Mouse (Mus musculus) heart, adult 18-20 months (tissue): ENCODE data around the gene Pmel. TPM values are rescaled to one million over a fixed set of nuclear protein-coding genes. Genes with fewer than 3 reads are reported as not detected.
A peak's percentile ranks its signal among the peaks of the same experiment; 100 is the strongest.

Experiments
- DNase-seq, 2 experiments: peaks; one replicate each; pipeline ENCODE4 v3.0.0; 2021 to 2022; ENCODE audit warnings: mixed read lengths in 1 of 2
- total RNA-seq, 2 experiments: library from RNA; stranded (reverse); gene quantifications; 2 replicates each; pipeline ENCODE4 v1.2.3; 2021

The Pmel gene
- total RNA-seq, 2 experiments from 2014 or later: 0.65 to 1.1 TPM

- DNase-seq: peak; percentile 80 to 84
Observed at GRCm38 (mm10) chr10:128748252-128748864, 44.4 kb downstream of the Pmel start.

Other genes with a start within 250 kb of the Pmel start
- 10 to 100 TPM; 75.4 to 75.8 TPM for gene Smarcc2, start 244.9 kb upstream of the Pmel start, total RNA-seq
- 100 to 1,000 TPM; 253 to 273 TPM for gene Myl6, start 210.1 kb upstream of the Pmel start, total RNA-seq
- 1 to 10 TPM; 3.2 to 3.3 TPM for gene Myl6b, start 205.5 kb upstream of the Pmel start, total RNA-seq
- 10 to 100 TPM; 15.9 to 19.9 TPM for gene Esyt1, start 178.3 kb upstream of the Pmel start, total RNA-seq
- gene Zc3h10, start 156.4 kb upstream of the Pmel start, total RNA-seq: 1 to 10 TPM; 7.7 to 8.2 TPM
- gene Rpl41, start 154.9 kb upstream of the Pmel start, total RNA-seq: 1,000 to 10,000 TPM; 1,490 to 1,551 TPM
- gene Pa2g4, start 138.2 kb upstream of the Pmel start, total RNA-seq: 10 to 100 TPM; 43.1 to 46.0 TPM
- gene Erbb3, start 114.5 kb upstream of the Pmel start, total RNA-seq: 1 to 10 TPM; 6.4 to 8.6 TPM
- 100 to 1,000 TPM; 257 to 282 TPM for gene Rps26, start 77.4 kb upstream of the Pmel start, total RNA-seq
- gene Ikzf4, start 58.2 kb upstream of the Pmel start, total RNA-seq: 1 to 10 TPM; 1.7 to 1.8 TPM
- gene Suox, start 30.1 kb upstream of the Pmel start, total RNA-seq: 10 to 100 TPM; 22.3 to 28.2 TPM
- gene Rab5b, start 7.9 kb upstream of the Pmel start, total RNA-seq: 10 to 100 TPM; 76.5 to 84.4 TPM
- 1 to 10 TPM; 8.2 to 9.1 TPM for gene Cdk2, start 836 bp downstream of the Pmel start, total RNA-seq
- gene Dgka, start 40.7 kb downstream of the Pmel start, total RNA-seq: 10 to 100 TPM; 11.5 to 16.1 TPM
- gene Pym1, start 43.7 kb downstream of the Pmel start, total RNA-seq: 10 to 100 TPM in 1 of 2 experiments, 1 to 10 TPM in 1; 10.0 to 10.1 TPM
- 1 to 10 TPM; 1.9 to 3.7 TPM for gene Mmp19, start 86.7 kb downstream of the Pmel start, total RNA-seq
- 10 to 100 TPM; 34.0 to 35.3 TPM for gene Dnajc14, start 99.9 kb downstream of the Pmel start, total RNA-seq
- gene Tmem198b, start 100.2 kb downstream of the Pmel start, total RNA-seq: 1 to 10 TPM; 4.6 to 5.6 TPM
- gene Sarnp, start 113.1 kb downstream of the Pmel start, total RNA-seq: 10 to 100 TPM; 35.6 to 39.7 TPM
- 1 to 10 TPM; 8.1 to 9.7 TPM for gene Ormdl2, start 117.5 kb downstream of the Pmel start, total RNA-seq
- 1 to 10 TPM; 2.3 to 2.6 TPM for gene Gdf11, start 187.5 kb downstream of the Pmel start, total RNA-seq
- 100 to 1,000 TPM; 144 to 158 TPM for gene Cd63, start 196.8 kb downstream of the Pmel start, total RNA-seq
- 1 to 10 TPM; 4.3 to 4.7 TPM for gene Rdh5, start 218.7 kb downstream of the Pmel start, total RNA-seq
- gene Bloc1s1, start 219.8 kb downstream of the Pmel start, total RNA-seq: 100 to 1,000 TPM; 194 to 199 TPM
- 100 to 1,000 TPM; 144 to 148 TPM for gene Itga7, start 229.6 kb downstream of the Pmel start, total RNA-seq